ENCODE assay signal across 17 mouse cellular contexts in genomic region chr6:48682271-48682670, GRCm38 (mm10). TPM values are rescaled to one million over a fixed set of nuclear protein-coding genes. Genes with fewer than 3 reads are reported as not detected.
DNase-seq lines count a peak whose midpoint lies in the region; ATAC-seq and TF ChIP-seq lines count a peak whose summit lies in the region.
"Had no signal": no experiment of that assay in that cellular context is flagged by ENCODE, and none has a peak within 500 bp of the region (broad histone marks: within the 10 kb centered on the region; RNA-seq: fewer than 3 reads in every experiment).

No protein-coding gene starts in this region.

- intact Hi-C loops in left cerebral cortex, postnatal 4 days (cut with DNase I), result no loop called here

- no peaks in the 10 kb centered on the region for H3K36me3 ChIP-seq in heart, embryonic 11.5 days (ENCODE audit: control insufficient read depth, insufficient read depth, low read length)
- peaks cover 5% of the 10 kb centered on the region; the same call in 1 of the 2 replicates for H3K36me3 ChIP-seq in small intestine, adult 2 months (ENCODE audit: control insufficient read depth, insufficient read depth, low read length)
- H3K36me3 ChIP-seq: embryonic facial prominence, embryonic 15.5 days; hindbrain, embryonic 10.5 days; limb, embryonic 13.5 days; midbrain, embryonic 15.5 days; stomach, embryonic 15.5 days had no signal

- no peak for TF ChIP-seq POLR2A in small intestine, adult 2 months (IDR thresholded peaks at IDR 0.05; ENCODE audit: low read depth, low read length)

- no peak overlapping the region for H3K4me2 ChIP-seq in heart, embryonic 11.5 days
- H3K4me2 ChIP-seq: embryonic facial prominence, embryonic 15.5 days; limb, embryonic 13.5 days; midbrain, embryonic 15.5 days; stomach, embryonic 15.5 days had no signal

- no peak overlapping the region for H3K4me3 ChIP-seq in heart, embryonic 11.5 days (ENCODE audit: low read depth, low read length)
- no peak overlapping the region for H3K4me3 ChIP-seq in small intestine, adult 2 months (ENCODE audit: low read depth, low read length)
- H3K4me3 ChIP-seq: embryonic facial prominence, embryonic 15.5 days; hindbrain, embryonic 10.5 days; limb, embryonic 13.5 days; midbrain, embryonic 15.5 days; stomach, embryonic 15.5 days had no signal

- H3K27ac ChIP-seq in heart, embryonic 11.5 days (ENCODE audit: low read depth, low read length), result no peak overlapping the region
- peak overlapping the region; percentile 27 for H3K27ac ChIP-seq in small intestine, adult 2 months (ENCODE audit: insufficient read depth, low read depth, low read length)
- H3K27ac ChIP-seq: embryonic facial prominence, embryonic 15.5 days; hindbrain, embryonic 10.5 days; kidney, postnatal 0 days; limb, embryonic 13.5 days; midbrain, embryonic 15.5 days; stomach, embryonic 15.5 days had no signal

- H3K9ac ChIP-seq in heart, embryonic 11.5 days (ENCODE audit: low read depth, low read length), result no peak overlapping the region
- H3K9ac ChIP-seq: embryonic facial prominence, embryonic 15.5 days; limb, embryonic 13.5 days; midbrain, embryonic 15.5 days; stomach, embryonic 15.5 days had no signal

- H3K9me3 ChIP-seq in heart, embryonic 11.5 days (replicated peaks; ENCODE audit: control insufficient read depth, low read length), result no peaks in the 10 kb centered on the region
- H3K9me3 ChIP-seq: embryonic facial prominence, embryonic 15.5 days; G1E; hindbrain, embryonic 10.5 days; limb, embryonic 13.5 days; midbrain, embryonic 15.5 days; stomach, embryonic 15.5 days had no signal

- no peak for ATAC-seq in heart, embryonic 11.5 days (replicated peaks; ENCODE audit: insufficient number of reproducible peaks, low FRiP score, low TSS enrichment)
- ATAC-seq: midbrain, embryonic 15.5 days had no signal

- no peaks in the 10 kb centered on the region for H3K4me1 ChIP-seq in heart, embryonic 11.5 days (ENCODE audit: control insufficient read depth, insufficient read depth, low read length)
- no peaks in the 10 kb centered on the region for H3K4me1 ChIP-seq in small intestine, adult 2 months (ENCODE audit: control insufficient read depth, insufficient read depth, insufficient read length, low read length)
- H3K4me1 ChIP-seq: embryonic facial prominence, embryonic 15.5 days; hindbrain, embryonic 10.5 days; limb, embryonic 13.5 days; midbrain, embryonic 15.5 days; stomach, embryonic 15.5 days had no signal

- no peaks in the 10 kb centered on the region for H3K27me3 ChIP-seq in heart, embryonic 11.5 days (ENCODE audit: control insufficient read depth, insufficient read depth, low read length)
- H3K27me3 ChIP-seq in small intestine, adult 2 months (ENCODE audit: control insufficient read depth, insufficient read depth, low read length), result no peaks in the 10 kb centered on the region
- H3K27me3 ChIP-seq: embryonic facial prominence, embryonic 15.5 days; limb, embryonic 13.5 days; midbrain, embryonic 15.5 days; stomach, embryonic 15.5 days had no signal

- DNase-seq in heart, adult 11 months, result peak; percentile 84
- peak; percentile 14 for DNase-seq in left cerebral cortex, adult 11 months (ENCODE audit: low spot score)
- DNase-seq in left cerebral cortex, postnatal 4 days, result no peak
- peak; percentile 26 for DNase-seq in right cerebral cortex, adult 18-20 months
- DNase-seq in right cerebral cortex, postnatal 25 days, result no peak
- DNase-seq: adrenal gland, adult 2 months; lung, adult 2 months had no signal

- no peak for TF ChIP-seq CTCF in small intestine, adult 2 months (IDR thresholded peaks at IDR 0.05; ENCODE audit: extremely low read depth, insufficient read length, insufficient replicate concordance, low read depth, low read length)

- WGBS in heart, embryonic 11.5 days (ENCODE audit: insufficient replicate concordance), result 73% methylated on average over 4 of the region's 4 CpGs
- 72% methylated on average over 4 of the region's 4 CpGs for WGBS in small intestine, adult 2 months

RNA-seq across cellular contexts. Expression of gene Gimap4, which starts 2.1 kb away (rescaled TPM):
- polyA plus RNA-seq in heart, embryonic 11.5 days (2014; fragmentation: Nextera tagmentation; extraction: Ambion mirVana), result 8.6 and 10.0 TPM in 2 replicates
- 1 to 10 TPM in 1 of 2 experiments, under 1 TPM in 1; 0.77 to 1.4 TPM for total RNA-seq in left cerebral cortex, postnatal 4 days (2021)
- polyA plus RNA-seq in small intestine, adult 2 months (2012; rRNA removed), result 4.3 and 9.3 TPM in 2 replicates
- total RNA-seq: G1E had no signal
- polyA plus RNA-seq: G1E had no signal

RNA-seq across cellular contexts. Expression of gene Gimap9, which starts 6.3 kb away (rescaled TPM):
- 8.8 and 10.6 TPM in 2 replicates for polyA plus RNA-seq in heart, embryonic 11.5 days (2014; fragmentation: Nextera tagmentation; extraction: Ambion mirVana)
- total RNA-seq in left cerebral cortex, postnatal 4 days (2021), result 1 to 10 TPM; 1.1 to 1.3 TPM
- polyA plus RNA-seq in small intestine, adult 2 months (2012; rRNA removed), result 0.27 and 0.62 TPM in 2 replicates

RNA-seq across cellular contexts. Expression of gene Gimap6, which starts 25.8 kb away (rescaled TPM):
- 30.5 and 30.6 TPM in 2 replicates for polyA plus RNA-seq in heart, embryonic 11.5 days (2014; fragmentation: Nextera tagmentation; extraction: Ambion mirVana)
- total RNA-seq in left cerebral cortex, postnatal 4 days (2021), result 1 to 10 TPM; 6.0 to 6.3 TPM
- polyA plus RNA-seq in small intestine, adult 2 months (2012; rRNA removed), result 2.0 and 5.0 TPM in 2 replicates

RNA-seq across cellular contexts. Expression of gene Gimap8, which starts 35.2 kb away (rescaled TPM):
- 0.26 and 0.68 TPM in 2 replicates for polyA plus RNA-seq in heart, embryonic 11.5 days (2014; fragmentation: Nextera tagmentation; extraction: Ambion mirVana)
- total RNA-seq in left cerebral cortex, postnatal 4 days (2021), result 1 to 10 TPM; 1.2 to 1.6 TPM
- 0.72 and 1.5 TPM in 2 replicates for polyA plus RNA-seq in small intestine, adult 2 months (2012; rRNA removed)
- polyA plus RNA-seq: G1E had no signal

RNA-seq across cellular contexts. Expression of gene Gm28053, which starts 36.1 kb away (rescaled TPM):
- polyA plus RNA-seq in heart, embryonic 11.5 days (2014; fragmentation: Nextera tagmentation; extraction: Ambion mirVana), result 2.6 and 4.8 TPM in 2 replicates
- not detected for total RNA-seq in left cerebral cortex, postnatal 4 days (2021)
- polyA plus RNA-seq in small intestine, adult 2 months (2012; rRNA removed), result not detected in 2 replicates
- total RNA-seq: G1E had no signal
- polyA plus RNA-seq: adrenal gland, adult 2 months; G1E; hindbrain, embryonic 10.5 days; midbrain, embryonic 15.5 days; neural tube, embryonic 11.5 days had no signal

Comparison
In these comparisons a context has a peak if more than half of its experiments do, and no peak if none do; other contexts are left out.
1. DNase-seq: peak in heart, adult 11 months (single experiment), left cerebral cortex, adult 11 months (single experiment) and right cerebral cortex, adult 18-20 months (single experiment); none in left cerebral cortex, postnatal 4 days (single experiment) and right cerebral cortex, postnatal 25 days (single experiment).